Mouse (Mus musculus) G1E (cell line): ENCODE data around the gene Sprr2k. TPM values are rescaled to one million over a fixed set of nuclear protein-coding genes. Genes with fewer than 3 reads are reported as not detected.

ENCODE experiments used
- polyA plus RNA-seq: library from polyadenylated mRNA; stranded (reverse); fragments of >175 nt; gene quantifications from 2 replicates; pipeline ENCODE4 v1.2.3, GENCODE M21; 2012
- total RNA-seq, 2 experiments: library from RNA; stranded (forward) in 1 of 2; stranded (reverse) in 1 of 2; fragments of 200-1000 nt in 1 of 2; fragments of >200 nt in 1 of 2; fragmentation: Nextera tagmentation in 1 of 2; gene quantifications; 2 replicates each; pipeline ENCODE4 v1.2.3; 2014 to 2017

The Sprr2k gene
- total and polyA plus RNA-seq, 3 experiments = 0.33 TPM; not detected in 2

Other genes with a start within 250 kb of the Sprr2k start
Only the 20 nearest of the 24 such genes appear.
- gene Sprr2a2, start 216.7 kb upstream of the Sprr2k start, total RNA-seq (2014; fragmentation: Nextera tagmentation) = not detected in 2 replicates
- gene Sprr2a2, start 216.7 kb upstream of the Sprr2k start, total RNA-seq (2017) = 0.12 and 0.60 TPM in 2 replicates
- not detected in 2 replicates for gene Sprr2a2, start 216.7 kb upstream of the Sprr2k start, polyA plus RNA-seq
- not detected in 2 replicates for gene Sprr2a3, start 147.2 kb upstream of the Sprr2k start, total RNA-seq (2014; fragmentation: Nextera tagmentation)
- 0.11 and 0.23 TPM in 2 replicates for gene Sprr2a3, start 147.2 kb upstream of the Sprr2k start, total RNA-seq (2017)
- gene Sprr2a3, start 147.2 kb upstream of the Sprr2k start, polyA plus RNA-seq = not detected in 2 replicates
- not detected in 2 replicates for gene Sprr2b, start 116.0 kb upstream of the Sprr2k start, total RNA-seq (2014; fragmentation: Nextera tagmentation)
- not detected in 2 replicates for gene Sprr2b, start 116.0 kb upstream of the Sprr2k start, total RNA-seq (2017)
- gene Sprr2b, start 116.0 kb upstream of the Sprr2k start, polyA plus RNA-seq = not detected in 2 replicates
- not detected in 2 replicates for gene Sprr2d, start 93.4 kb upstream of the Sprr2k start, total RNA-seq (2014; fragmentation: Nextera tagmentation)
- not detected in 2 replicates for gene Sprr2d, start 93.4 kb upstream of the Sprr2k start, total RNA-seq (2017)
- not detected in 2 replicates for gene Sprr2d, start 93.4 kb upstream of the Sprr2k start, polyA plus RNA-seq
- gene Sprr2e, start 80.4 kb upstream of the Sprr2k start, total RNA-seq (2014; fragmentation: Nextera tagmentation) = not detected in 2 replicates
- gene Sprr2e, start 80.4 kb upstream of the Sprr2k start, total RNA-seq (2017) = not detected in 2 replicates
- gene Sprr2e, start 80.4 kb upstream of the Sprr2k start, polyA plus RNA-seq = not detected in 2 replicates
- gene Sprr2f, start 67.4 kb upstream of the Sprr2k start, total RNA-seq (2014; fragmentation: Nextera tagmentation) = not detected in 2 replicates
- not detected in 2 replicates for gene Sprr2f, start 67.4 kb upstream of the Sprr2k start, total RNA-seq (2017)
- not detected in 2 replicates for gene Sprr2f, start 67.4 kb upstream of the Sprr2k start, polyA plus RNA-seq
- not detected in 2 replicates for gene Sprr2h, start 46.9 kb upstream of the Sprr2k start, total RNA-seq (2014; fragmentation: Nextera tagmentation)
- not detected in 2 replicates for gene Sprr2h, start 46.9 kb upstream of the Sprr2k start, total RNA-seq (2017)
- not detected in 2 replicates for gene Sprr2h, start 46.9 kb upstream of the Sprr2k start, polyA plus RNA-seq
- gene Sprr2i, start 24.6 kb upstream of the Sprr2k start, total RNA-seq (2014; fragmentation: Nextera tagmentation) = not detected in 2 replicates
- gene Sprr2i, start 24.6 kb upstream of the Sprr2k start, total RNA-seq (2017) = not detected in 2 replicates
- not detected in 2 replicates for gene Sprr2i, start 24.6 kb upstream of the Sprr2k start, polyA plus RNA-seq
- not detected in 2 replicates for gene Sprr2j-ps, start 14.5 kb upstream of the Sprr2k start, total RNA-seq (2014; fragmentation: Nextera tagmentation)
- gene Sprr2j-ps, start 14.5 kb upstream of the Sprr2k start, total RNA-seq (2017) = not detected in 2 replicates
- not detected in 2 replicates for gene Sprr2j-ps, start 14.5 kb upstream of the Sprr2k start, polyA plus RNA-seq
- 3.7 and 4.9 TPM in 2 replicates for gene Gm9774, start 3.2 kb upstream of the Sprr2k start, total RNA-seq (2014; fragmentation: Nextera tagmentation)
- gene Gm9774, start 3.2 kb upstream of the Sprr2k start, total RNA-seq (2017) = 1.5 and 1.9 TPM in 2 replicates
- gene Gm9774, start 3.2 kb upstream of the Sprr2k start, polyA plus RNA-seq = 13.1 and 22.5 TPM in 2 replicates
- gene Sprr1b, start 6.2 kb downstream of the Sprr2k start, total RNA-seq (2014; fragmentation: Nextera tagmentation) = not detected in 2 replicates
- gene Sprr1b, start 6.2 kb downstream of the Sprr2k start, total RNA-seq (2017) = not detected in 2 replicates
- not detected in 2 replicates for gene Sprr1b, start 6.2 kb downstream of the Sprr2k start, polyA plus RNA-seq
- gene Sprr3, start 26.1 kb downstream of the Sprr2k start, total RNA-seq (2014; fragmentation: Nextera tagmentation) = not detected in 2 replicates
- 0.11 TPM in 1 of 2 replicates, not detected in the other for gene Sprr3, start 26.1 kb downstream of the Sprr2k start, total RNA-seq (2017)
- gene Sprr3, start 26.1 kb downstream of the Sprr2k start, polyA plus RNA-seq = not detected in 2 replicates
- gene Sprr1a, start 53.3 kb downstream of the Sprr2k start, total RNA-seq (2014; fragmentation: Nextera tagmentation) = not detected in 2 replicates
- 0.23 TPM in 1 of 2 replicates, not detected in the other for gene Sprr1a, start 53.3 kb downstream of the Sprr2k start, total RNA-seq (2017)
- gene Sprr1a, start 53.3 kb downstream of the Sprr2k start, polyA plus RNA-seq = not detected in 2 replicates
- not detected in 2 replicates for gene Sprr4, start 67.9 kb downstream of the Sprr2k start, total RNA-seq (2014; fragmentation: Nextera tagmentation)
- gene Sprr4, start 67.9 kb downstream of the Sprr2k start, total RNA-seq (2017) = not detected in 2 replicates
- gene Sprr4, start 67.9 kb downstream of the Sprr2k start, polyA plus RNA-seq = not detected in 2 replicates
- gene 2310046K23Rik, start 101.9 kb downstream of the Sprr2k start, total RNA-seq (2014; fragmentation: Nextera tagmentation) = not detected in 2 replicates
- not detected in 2 replicates for gene 2310046K23Rik, start 101.9 kb downstream of the Sprr2k start, total RNA-seq (2017)
- not detected in 2 replicates for gene 2310046K23Rik, start 101.9 kb downstream of the Sprr2k start, polyA plus RNA-seq
- gene Ivl, start 141.2 kb downstream of the Sprr2k start, total RNA-seq (2014; fragmentation: Nextera tagmentation) = not detected in 2 replicates
- gene Ivl, start 141.2 kb downstream of the Sprr2k start, total RNA-seq (2017) = 0.11 TPM in 1 of 2 replicates, not detected in the other
- gene Ivl, start 141.2 kb downstream of the Sprr2k start, polyA plus RNA-seq = not detected in 2 replicates
- gene Smcp, start 156.4 kb downstream of the Sprr2k start, total RNA-seq (2014; fragmentation: Nextera tagmentation) = not detected in 2 replicates
- gene Smcp, start 156.4 kb downstream of the Sprr2k start, total RNA-seq (2017) = not detected in 2 replicates
- not detected in 2 replicates for gene Smcp, start 156.4 kb downstream of the Sprr2k start, polyA plus RNA-seq
- not detected in 2 replicates for gene 2210017I01Rik, start 174.9 kb downstream of the Sprr2k start, total RNA-seq (2014; fragmentation: Nextera tagmentation)
- not detected in 2 replicates for gene 2210017I01Rik, start 174.9 kb downstream of the Sprr2k start, total RNA-seq (2017)
- not detected in 2 replicates for gene 2210017I01Rik, start 174.9 kb downstream of the Sprr2k start, polyA plus RNA-seq
- gene Lce6a, start 189.1 kb downstream of the Sprr2k start, total RNA-seq (2014; fragmentation: Nextera tagmentation) = not detected in 2 replicates
- not detected in 2 replicates for gene Lce6a, start 189.1 kb downstream of the Sprr2k start, total RNA-seq (2017)
- gene Lce6a, start 189.1 kb downstream of the Sprr2k start, polyA plus RNA-seq = not detected in 2 replicates
- not detected in 2 replicates for gene Lce1a1, start 215.7 kb downstream of the Sprr2k start, total RNA-seq (2014; fragmentation: Nextera tagmentation)
- gene Lce1a1, start 215.7 kb downstream of the Sprr2k start, total RNA-seq (2017) = 0.29 TPM in 1 of 2 replicates, not detected in the other
- not detected in 2 replicates for gene Lce1a1, start 215.7 kb downstream of the Sprr2k start, polyA plus RNA-seq